Mouse (Mus musculus) CH12.LX (cell line): ENCODE data around the gene Golga4.

Experiments
- GABPA ChIP-seq: IDR thresholded peaks from 2 replicates; pipeline ENCODE4 v1.6.1; 2012; ENCODE audit warnings: low read depth, low read length, improper control_type of control experiment, inconsistent platforms; ENCODE audit not compliant: insufficient replicate concordance
- JUN ChIP-seq: IDR thresholded peaks from 2 replicates; pipeline ENCODE4 v1.6.1; 2011; ENCODE audit warnings: low read depth, mild to moderate bottlenecking, low read length, improper control_type of control experiment, moderate library complexity; ENCODE audit not compliant: insufficient read depth
- NELFE ChIP-seq: IDR thresholded peaks from 2 replicates; pipeline ENCODE4 v1.6.1; 2011; ENCODE audit warnings: low read depth, low read length, improper control_type of control experiment
- POLR2A ChIP-seq: IDR thresholded peaks from 2 replicates; pipeline ENCODE4 v1.6.1; 2011; ENCODE audit warnings: low read depth, mild to moderate bottlenecking, improper control_type of control experiment, low read length
- SIN3A ChIP-seq: IDR thresholded peaks from 2 replicates; pipeline ENCODE4 v1.6.1; 2012; ENCODE audit warnings: low read length, improper control_type of control experiment, inconsistent platforms
- ZKSCAN1 ChIP-seq: IDR thresholded peaks from 2 replicates; pipeline ENCODE4 v1.6.1; 2012; ENCODE audit warnings: low read depth, inconsistent platforms, low read length, improper control_type of control experiment, borderline replicate concordance

DNA sequence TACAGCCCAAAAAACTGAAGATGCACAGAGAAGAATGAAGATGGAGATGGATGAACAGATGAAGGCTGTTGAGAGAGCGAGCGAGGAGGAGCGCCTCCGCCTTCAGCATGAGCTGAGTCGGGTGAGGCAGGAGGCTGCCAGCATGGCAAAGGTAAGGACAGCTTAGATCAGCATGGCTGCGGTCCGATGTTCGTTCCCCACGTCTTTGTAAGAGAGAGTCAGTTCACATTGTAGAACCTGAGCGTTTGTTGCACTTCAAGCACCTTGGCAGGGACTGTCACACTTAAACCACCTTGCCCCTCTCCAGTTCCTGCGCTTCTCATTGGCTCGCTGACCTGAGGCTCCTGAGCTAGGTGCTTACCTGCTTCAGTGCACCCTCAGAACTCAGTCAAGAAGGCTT lies 42.6 kb downstream of the Golga4 start:
- TF ChIP-seq JUN (no peak), ZKSCAN1 (no peak), NELFE (no peak), SIN3A (no peak), GABPA (no peak), POLR2A (no peak)
